Mouse (Mus musculus): Measurements from ENCODE around the gene Acot7.
A peak's percentile ranks its signal among the peaks of the same experiment; 100 is the strongest.

Gene Acot7

DNA sequence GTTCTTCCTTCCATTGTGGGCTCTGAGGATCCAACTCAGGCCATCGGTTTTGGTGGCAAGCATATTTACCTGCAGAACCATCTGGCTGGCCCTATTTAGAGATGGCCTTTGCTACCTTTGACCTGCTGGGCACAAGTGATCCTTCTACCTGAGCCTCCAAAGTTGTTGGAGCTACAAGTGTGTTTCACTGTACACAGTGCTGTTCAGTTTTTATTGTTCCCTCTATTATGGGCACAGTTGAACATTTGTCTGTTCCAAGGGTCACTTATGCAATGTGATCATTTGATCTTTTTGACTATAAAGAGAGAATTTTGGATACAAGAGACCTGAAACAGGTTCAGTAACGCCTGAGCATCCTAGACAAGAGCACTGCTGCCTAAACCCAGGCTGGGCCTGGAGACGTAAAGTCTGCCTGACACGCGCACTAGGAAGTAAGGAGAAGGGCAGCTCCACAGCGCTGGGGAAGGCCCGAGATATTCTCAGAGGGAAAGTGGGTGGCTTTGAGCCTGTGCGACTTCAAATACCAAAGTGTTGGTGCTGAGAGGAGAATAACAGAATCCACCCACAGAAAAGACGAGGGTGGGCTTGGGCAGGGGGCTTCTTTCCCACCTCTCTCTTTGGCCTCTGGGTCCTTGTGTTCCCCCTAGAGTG, 65.4 kb downstream of the Acot7 start:
- DNase-seq (ENCODE audit: low read depth, low spot score): no peak

DNA sequence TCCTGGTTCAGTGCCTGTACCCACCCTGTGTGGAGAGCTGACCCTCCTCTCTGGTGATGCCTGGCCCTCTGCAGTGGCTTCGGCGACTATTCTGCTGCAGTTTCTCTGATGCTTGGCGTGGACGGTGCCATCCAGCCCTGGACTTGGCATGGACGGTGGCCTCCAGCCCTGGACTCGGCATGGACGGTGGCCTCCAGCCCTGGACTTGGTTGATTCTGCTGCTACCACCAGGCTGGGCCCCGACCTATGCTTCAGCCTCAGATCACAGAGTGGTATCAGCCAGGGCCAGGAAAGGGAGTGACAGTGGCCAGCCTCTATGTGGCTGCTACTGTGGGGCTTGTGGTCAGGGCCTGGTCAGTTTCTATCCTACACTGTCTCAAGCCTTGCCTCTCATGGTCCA, 66.0 kb downstream of the Acot7 start:
- DNase-seq (ENCODE audit: low read depth, low spot score): no peak

DNA sequence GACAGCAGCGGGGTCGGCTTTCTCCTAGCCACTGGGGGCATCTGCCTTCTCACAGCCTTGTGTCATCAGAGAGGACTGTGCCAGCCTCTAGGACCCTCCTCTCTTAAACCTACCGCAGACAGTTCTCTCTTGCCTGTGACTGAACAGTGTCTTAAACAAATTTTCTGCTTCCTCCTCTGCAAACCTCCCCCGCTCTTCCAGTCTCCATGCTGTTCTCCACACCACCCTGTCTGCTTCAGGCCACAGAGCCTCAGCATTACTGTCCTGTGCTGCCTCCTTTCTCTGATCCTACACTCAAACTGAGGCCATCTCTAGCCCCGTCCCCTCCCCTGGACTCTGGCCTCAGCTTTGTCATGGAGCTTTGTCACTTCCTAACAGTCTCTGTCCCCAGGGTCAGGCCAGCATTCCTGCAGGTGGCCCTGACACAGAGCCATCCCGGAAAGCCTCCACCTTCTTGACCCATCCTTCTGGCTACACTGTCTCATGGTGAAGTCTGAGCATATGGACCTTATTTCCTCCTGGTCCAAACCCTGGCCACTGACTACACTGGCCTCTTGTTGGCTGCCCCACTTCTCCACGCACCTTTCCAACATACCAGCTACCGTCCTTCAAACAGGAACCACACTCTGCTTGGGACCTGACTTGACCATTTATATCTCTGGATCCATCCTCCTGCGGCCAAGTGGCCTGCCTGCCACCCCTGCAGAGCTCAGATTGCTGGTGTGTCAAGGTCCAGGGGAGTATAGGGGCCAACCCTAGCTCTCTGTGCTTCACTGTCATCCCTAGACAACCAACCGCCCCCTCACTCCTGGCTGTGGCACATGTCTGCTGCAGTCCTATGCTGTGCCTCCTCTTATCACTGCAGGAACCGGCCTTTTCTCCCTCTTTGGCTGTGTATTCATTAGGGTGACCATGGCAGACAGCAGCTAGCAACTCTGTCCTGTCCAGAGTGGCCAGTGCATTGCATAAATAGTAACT, 66.9 kb downstream of the Acot7 start:
- no peak for DNase-seq (ENCODE audit: low read depth, low spot score)

DNA sequence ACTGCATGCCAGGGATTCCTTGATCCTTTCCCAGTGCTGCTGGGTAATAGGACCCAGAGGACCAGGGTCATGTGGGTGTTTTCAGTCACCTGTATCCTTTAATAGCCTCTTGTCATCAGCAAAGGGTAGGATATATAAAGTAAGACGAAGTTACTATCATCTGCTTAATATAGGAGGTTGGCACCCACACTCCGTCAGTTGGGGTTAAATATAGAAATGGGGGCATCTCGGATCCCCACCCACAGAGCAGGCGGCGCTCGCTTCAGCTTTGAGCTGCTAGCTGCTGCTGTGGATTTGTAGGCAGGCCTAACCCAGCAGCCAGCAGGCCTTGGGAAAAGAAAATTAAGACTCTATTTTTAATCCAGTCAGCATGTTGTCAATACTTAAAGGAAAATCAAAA, 68.1 kb downstream of the Acot7 start:
- DNase-seq (ENCODE audit: low read depth, low spot score): no peak

DNA sequence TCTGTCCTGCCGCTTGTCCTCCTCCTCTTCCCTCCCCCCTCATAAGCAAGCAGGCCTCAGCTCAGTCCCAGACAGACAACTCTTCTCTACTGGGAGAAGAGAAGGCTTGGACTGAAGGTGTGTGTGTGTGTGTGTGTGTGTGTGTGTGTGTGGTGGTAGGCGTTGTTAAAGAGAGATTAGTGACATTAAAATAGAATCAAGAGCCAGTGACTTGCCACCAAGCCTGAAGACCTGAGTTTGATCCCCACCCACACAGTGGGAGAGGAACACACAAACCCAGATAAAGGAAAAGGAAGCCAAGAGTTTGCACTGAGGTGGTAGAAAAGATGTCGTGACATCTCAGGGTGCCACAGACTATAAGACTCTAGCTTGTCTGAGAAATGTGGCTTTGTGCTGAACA, 69.3 kb downstream of the Acot7 start:
- DNase-seq (ENCODE audit: low read depth, low spot score): no peak

DNA sequence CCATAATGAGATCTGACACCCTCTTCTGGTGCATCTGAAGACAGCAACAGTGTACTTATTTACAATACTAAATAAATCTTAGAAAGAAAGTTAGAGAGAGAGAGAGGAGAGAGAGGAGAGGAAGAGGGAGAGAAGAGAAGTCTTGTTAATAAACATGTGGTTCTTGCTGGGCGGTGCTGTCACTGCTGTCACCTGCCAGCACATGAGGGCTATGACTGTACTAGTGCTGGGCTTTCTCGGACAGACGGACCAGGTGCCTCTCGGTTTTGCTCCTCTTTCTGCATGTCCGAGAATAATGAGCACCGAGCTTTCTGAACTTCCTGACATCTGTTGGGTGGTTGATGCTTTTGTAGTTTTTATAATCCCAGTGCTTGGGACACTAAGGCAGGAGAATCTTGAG, 72.7 kb downstream of the Acot7 start:
- no peak for DNase-seq (ENCODE audit: low read depth, low spot score)

DNA sequence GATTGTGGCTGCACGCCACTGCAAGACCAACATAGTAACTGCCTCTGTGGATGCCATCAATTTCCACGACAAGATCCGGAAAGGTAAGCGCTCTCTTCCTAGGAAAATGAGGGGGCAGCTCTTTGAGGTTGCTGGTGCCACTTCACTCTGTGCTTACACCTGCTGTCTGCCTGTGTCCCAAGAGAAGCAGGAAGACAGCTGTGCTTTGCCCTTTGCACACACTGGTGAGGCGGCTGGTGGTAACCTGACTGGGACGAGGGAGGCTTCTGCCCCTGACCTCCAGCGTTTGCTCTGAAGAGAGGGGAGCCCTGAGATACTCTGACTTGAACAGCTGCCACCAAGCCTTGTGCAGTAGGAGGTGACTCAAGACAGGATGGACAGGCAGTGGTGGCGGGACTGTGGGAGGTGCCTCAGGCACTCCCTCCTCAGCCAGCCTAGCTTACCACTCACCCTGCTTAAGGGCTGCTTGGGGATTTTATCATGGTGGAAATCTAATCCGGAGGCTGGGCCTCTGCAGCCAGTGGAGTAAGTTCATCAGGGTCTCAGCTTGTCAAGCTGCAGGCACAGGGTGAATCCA, 75.3 kb downstream of the Acot7 start:
- DNase-seq (ENCODE audit: low read depth, low spot score): no peak

DNA sequence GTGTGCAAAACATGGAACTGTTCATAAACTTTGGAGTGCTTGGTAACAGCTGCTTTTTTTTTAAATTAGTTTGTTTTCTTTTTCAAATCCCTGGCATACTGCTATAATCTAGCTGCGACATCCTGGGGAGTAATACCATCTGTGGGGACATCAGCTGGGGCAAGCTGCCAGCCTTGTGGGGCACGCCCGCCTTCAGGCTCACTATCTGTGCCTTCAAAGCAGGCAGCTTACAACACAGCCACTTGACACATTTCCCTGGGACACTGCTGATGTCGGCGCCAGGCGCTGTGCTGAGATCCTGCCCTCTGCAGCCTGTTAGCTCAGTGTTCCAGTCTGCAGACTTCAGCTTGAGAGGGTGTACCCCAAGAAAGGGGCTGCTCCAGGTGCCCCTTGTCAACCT, 79.1 kb downstream of the Acot7 start:
- no peak for DNase-seq (ENCODE audit: low read depth, low spot score)

DNA sequence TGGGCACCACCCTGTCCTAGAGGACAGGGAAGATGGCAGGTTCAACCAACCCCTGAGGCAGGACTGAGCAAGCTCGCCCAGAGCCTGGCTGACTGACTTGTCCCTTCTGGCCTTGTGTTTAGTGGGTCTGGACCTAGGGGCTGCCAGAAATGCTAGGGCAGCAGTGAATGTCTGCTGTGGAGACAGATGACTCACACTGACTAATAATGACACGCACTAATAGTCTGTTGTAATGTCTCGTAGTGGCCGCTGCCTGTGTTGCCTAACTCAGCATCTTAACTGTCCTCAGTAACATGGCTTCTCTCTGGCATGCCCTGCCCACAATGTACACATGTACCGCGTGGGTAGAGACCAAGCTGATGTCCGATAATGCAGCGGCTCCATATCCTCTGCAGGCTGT, 82.5 kb downstream of the Acot7 start:
- no peak for DNase-seq (ENCODE audit: low read depth, low spot score)

DNA sequence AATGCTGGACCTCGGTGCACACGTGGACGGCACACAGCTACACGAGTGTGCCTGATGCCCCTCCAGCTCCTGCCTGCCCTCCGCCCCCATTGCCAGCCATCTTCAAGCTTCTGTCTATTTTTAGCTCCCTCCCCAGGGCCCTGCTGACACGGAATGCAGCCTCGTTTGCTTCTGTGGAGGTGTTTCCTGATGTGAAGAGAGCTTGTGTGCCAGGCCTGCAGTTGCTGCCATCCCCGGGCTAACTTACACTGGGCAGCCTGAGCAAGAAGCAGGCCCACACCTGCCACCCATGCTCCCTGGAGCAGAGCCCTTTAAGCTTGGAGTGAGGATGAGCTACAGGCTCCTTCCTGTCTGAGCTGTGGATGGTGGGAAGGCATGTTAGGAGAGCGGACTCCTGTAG, 84.3 kb downstream of the Acot7 start:
- no peak for DNase-seq (ENCODE audit: low read depth, low spot score)

DNA sequence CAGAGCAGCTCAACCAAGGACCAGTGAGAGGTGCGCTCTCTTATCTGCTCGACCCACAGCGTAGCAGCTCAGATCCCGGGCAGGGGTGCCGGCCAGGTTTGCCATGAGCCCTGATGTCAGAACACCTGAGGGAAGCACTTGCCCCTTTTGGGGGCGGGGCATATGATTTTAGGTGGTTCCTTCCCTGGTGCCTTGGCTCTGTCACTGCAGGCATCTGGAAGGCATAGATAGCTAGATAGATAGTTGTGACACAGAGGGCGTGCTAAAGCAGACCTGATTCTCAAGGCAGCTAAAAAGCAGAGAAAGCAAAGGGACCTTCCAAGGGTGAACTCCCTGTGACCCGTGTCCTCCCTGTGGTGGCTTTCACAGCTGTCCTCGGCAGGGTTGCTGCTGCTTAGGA, 85.2 kb downstream of the Acot7 start:
- peak; percentile 32 for DNase-seq (ENCODE audit: low read depth, low spot score)

DNA sequence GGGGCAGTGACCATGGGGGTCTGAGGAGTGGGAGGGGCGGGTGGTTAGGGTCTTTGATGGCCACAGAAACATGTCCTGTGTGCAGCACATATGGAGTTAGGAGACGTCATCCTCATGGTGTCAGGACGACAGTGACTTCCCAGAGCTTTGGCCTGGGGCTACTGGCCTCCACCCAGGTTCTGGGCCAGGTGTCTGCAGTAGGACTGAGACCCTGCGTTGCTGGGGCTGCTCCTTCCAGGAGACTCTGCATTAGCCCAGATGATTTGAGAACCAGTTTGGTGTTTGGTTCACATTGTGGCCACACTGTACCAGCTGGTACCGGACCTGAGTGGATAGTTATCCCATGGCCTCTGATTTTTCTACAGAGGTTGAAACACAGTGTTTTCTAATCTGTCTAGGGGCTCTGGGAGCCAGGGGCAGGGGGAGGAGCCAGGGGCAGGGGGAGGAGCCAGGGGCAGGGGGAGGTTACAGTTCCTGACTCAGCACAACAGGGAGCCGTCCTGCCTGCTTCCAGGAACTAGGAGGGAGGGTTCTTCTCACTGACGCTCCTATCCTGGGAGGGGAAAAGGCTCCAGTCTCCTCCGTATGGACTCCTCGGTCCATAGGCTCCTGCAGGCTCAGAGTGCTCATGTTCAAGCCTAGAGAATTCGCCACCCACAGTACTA, 85.7 kb downstream of the Acot7 start:
- DNase-seq (ENCODE audit: low read depth, low spot score): peak; percentile 47

DNA sequence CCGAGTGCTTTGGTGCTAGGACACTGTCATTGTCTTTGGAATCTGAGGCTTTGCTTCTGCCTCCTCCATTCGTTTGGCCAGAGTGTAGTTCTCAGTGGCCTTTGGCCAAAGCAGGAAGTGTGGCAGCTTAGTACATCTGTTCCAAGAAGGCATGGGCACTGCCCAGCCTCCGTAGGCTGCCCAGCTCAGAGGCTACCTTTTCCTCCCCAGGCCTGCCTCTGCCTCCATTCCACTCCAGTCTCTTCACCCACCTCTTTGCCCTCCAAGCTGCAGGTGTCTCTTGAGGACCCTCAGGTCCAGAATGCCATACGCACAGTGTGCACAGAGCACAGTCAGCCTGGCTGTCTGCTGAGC, 86.2 kb downstream of the Acot7 start:
- DNase-seq (ENCODE audit: low read depth, low spot score): no peak

DNA sequence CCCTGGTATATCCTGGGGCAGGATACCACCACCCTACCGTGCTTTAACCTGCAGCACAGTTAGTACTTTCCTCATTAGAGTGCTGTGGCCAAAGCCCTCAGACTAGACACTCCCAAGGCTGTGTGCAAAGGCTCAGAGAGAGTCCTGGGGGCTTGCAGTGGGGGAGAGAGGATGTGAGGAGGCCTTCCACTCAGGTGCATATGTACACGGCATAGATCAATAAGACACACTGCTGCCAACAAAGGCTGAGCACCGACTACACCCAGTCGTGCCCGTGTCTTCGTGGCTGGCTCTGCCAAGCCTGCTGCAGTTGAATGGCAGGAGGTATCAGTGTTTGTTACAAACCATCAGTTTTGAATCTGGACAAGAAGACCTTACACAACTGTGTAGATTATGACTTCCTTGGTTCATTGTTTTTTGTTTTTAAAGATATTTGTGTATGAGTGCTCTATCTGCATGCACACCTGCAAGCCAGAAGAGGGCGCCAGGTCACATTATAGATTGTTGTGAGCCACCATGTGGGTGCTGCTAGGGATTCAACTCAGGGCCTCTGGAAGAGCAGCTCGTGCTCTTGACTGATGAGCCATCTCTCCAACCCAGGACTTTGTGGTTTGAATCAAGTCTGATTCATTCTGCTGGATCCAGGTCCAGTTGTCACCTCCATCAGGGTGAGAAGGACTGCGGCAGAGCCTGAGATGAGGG, 87.1 kb downstream of the Acot7 start:
- no peak for DNase-seq (ENCODE audit: low read depth, low spot score)

DNA sequence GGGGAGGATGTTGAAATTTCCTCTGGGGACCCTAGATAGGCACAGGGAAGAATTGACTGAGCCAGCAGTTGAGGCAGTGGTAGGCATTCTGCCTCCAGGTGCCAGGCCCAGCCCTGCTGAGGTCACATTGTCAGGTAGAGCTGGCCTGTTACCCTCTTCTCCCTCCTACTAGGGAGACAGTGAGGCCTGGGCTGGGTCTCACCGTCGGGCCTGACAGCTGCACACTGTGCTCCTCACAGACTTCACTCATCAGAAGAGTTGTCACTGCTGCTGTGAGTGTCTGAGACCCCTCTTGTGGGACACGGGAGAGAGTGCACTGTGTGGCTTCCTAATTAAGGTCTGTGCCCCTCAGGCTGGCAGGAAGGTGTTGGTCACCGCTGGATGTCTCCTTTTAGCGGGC, 87.9 kb downstream of the Acot7 start:
- DNase-seq (ENCODE audit: low read depth, low spot score): no peak

DNA sequence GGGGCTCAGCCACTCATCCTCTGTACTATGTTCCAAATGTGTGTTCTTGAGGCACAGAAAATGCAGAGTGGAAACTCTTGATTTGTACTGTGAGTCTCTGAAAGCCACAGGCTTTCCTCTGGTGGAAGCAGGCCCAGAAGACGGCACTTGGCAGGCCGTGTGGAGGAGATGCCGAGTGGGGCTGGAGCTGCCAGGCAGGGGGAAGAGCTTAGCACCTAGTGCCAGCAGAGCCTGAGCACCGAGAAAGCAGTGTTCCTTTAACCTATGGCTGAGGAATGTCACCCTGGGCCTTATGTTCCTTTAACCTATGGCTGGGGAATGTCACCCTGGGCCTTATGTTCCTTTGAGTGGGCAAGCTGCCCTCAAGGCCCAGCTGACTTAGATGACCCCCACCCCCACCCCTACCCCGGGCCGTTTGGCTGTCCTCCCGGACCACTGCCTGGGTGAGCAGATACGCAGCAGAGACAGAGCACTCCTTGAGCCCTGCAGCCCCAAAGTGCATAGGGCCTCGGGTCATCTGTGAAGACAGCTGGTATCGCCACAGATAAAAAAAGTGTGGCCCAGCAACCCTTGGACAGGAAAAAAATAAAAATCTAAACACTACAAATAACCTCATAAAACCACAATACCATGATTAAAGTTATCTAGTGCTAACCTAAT, 88.4 kb downstream of the Acot7 start:
- no peak for DNase-seq (ENCODE audit: low read depth, low spot score)

DNA sequence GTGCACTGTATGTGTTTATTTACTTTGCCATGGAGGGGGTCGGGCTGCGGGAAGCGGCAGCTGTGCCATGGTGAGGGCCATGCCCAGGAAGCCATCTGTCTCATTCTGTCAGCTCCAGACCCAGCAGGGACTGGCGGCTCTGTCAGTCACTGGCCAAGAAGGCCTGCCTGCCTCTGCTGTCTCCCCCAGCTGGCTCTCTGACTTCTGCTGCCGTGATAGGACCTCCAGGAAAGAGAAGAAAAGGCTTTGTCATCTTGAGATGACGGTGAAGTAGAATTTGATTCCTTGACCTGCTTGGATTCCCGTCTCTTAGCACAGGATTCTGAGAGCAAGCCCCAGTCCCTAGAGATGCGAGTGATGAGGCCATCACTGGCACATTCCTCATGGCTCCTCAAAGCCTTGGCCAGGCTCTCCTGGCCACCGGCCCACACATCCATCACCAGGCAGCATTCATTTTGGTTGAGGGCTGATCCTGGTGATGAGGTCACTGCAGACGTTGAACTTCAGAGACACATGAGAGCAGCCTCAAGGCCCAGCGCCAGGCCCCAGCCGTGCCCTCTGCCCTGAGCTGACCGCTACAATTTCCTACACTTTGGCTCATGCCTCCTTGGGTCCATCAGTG, 89.9 kb downstream of the Acot7 start:
- DNase-seq (ENCODE audit: low read depth, low spot score): no peak

DNA sequence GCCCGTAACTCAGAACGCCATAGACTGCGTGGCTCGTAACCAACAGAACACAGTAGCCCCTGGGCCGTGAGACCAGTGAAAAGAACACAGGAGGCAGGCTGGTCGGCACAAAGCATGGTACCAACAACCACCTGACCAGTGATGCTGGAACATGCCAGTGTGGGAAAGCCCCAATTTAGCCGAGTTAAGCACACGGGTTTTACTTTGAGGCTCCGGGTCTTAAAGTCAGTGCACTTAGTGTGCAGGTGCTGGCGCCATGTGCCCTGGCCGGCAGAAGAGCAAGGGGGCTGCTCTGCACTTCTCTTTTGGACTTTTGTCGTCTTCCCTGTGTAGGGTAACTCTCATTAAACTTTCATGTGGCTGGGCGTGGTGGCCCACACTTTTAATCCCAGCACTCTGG, 92.0 kb downstream of the Acot7 start:
- no peak for DNase-seq (ENCODE audit: low read depth, low spot score)

DNA sequence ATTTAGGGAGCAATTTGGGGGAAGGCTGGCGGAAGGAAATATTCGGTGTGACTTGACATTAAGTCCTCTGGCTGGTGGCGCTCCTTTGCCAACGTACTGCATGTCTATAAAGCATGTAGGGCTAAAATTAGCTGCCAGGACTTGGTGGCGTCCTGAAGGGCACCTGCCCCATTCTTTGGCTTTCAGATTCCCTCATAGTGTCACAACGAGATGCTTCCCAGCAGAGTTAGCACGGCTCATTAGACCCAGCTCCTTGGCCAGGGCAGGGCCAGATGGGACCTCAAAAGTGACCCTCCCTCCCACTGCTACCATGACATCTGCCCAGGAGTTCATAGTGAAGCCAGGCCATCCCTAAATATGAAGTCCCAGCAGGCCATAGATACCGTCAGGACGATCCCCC, 92.7 kb downstream of the Acot7 start:
- DNase-seq (ENCODE audit: low read depth, low spot score): no peak

DNA sequence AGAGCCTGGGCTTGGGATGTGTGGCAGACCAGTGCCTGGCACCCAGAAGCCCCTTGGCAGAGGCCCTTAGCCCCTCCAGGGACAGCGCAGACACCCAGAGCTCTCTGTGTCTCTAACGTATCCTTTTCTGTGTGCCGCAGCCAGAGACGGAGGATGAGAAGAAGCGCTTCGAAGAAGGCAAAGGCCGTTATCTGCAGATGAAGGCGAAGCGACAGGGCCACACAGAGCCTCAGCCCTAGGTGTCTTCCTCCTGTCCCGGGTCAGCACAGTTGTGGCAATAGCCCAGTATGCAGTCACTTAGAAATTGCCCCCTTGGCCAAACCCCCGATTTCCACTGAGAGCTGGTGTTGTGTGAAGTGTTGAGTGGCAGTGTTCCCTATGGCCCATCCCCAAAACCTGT, 93.4 kb downstream of the Acot7 start:
- no peak for DNase-seq (ENCODE audit: low read depth, low spot score)

DNA sequence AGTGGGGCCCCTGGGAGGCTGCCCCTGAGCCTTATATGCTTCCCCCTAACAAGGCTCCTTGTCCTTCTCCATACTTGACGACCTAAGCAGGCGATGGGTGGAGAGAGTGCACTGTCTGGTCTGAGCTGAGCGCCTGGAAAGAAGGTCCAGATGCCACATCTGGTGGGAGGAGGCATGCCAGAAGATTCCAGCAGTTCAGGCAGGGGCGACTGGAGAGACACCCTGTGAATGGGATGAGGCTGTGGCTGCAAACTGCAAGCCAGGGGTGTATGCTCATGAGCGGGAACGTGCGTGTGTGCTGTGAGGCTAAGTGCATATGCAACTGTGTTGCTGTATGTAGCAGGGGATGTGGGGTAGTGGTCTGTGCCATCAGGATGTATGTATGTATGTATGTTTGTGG, 94.1 kb downstream of the Acot7 start:
- no peak for DNase-seq (ENCODE audit: low read depth, low spot score)
